In genomic region chr9:120054545-120055277, GRCm38 (mm10) we compare ENCODE assay signal across 9 mouse cellular contexts. TPM values are rescaled to one million over a fixed set of nuclear protein-coding genes. Genes with fewer than 3 reads are reported as not detected.
DNase-seq lines count a peak whose midpoint lies in the region; ATAC-seq and TF ChIP-seq lines count a peak whose summit lies in the region.
"Had no signal": no experiment of that assay in that cellular context is flagged by ENCODE, and none has a peak within 500 bp of the region (broad histone marks: within the 10 kb centered on the region; RNA-seq: fewer than 3 reads in every experiment).

No protein-coding gene starts in this region.

- ATAC-seq in liver, embryonic 16.5 days (ENCODE audit: low read depth) = peak; percentile 60
- no peak for ATAC-seq in kidney, embryonic 16.5 days (ENCODE audit: low FRiP score, low TSS enrichment)

- TF ChIP-seq CTCF in cortical plate, adult 2 months (IDR thresholded peaks at IDR 0.05; ENCODE audit: extremely low read depth, insufficient read depth, low read length) = no peak

- H3K4me3 ChIP-seq in cortical plate, adult 2 months (ENCODE audit: insufficient read depth, low read length) = no peak overlapping the region
- H3K4me3 ChIP-seq in liver, embryonic 16.5 days (ENCODE audit: low read depth, low read length) = no peak overlapping the region
- H3K4me3 ChIP-seq in kidney, embryonic 16.5 days (ENCODE audit: low read length) = no peak overlapping the region

- DNase-seq in heart, adult 11 months = peak; percentile 90
- no peak for DNase-seq in heart, adult 9 months (ENCODE audit: low spot score in 2 of 2)
- peak; percentile 22 to 24 for DNase-seq in B cell, adult 2 months
- peak; percentile 64 for DNase-seq in thymus, postnatal 0 days (ENCODE audit: low spot score)
- DNase-seq in adrenal gland, adult 18-20 months (ENCODE audit: low spot score in 2 of 2) = no peak
- DNase-seq: lung, embryonic 14.5 days had no signal

- WGBS in liver, embryonic 16.5 days (ENCODE audit: insufficient replicate concordance) = 22% methylated on average over 8 of the region's 8 CpGs
- WGBS in kidney, embryonic 16.5 days = 44% methylated on average over 8 of the region's 8 CpGs

- no peaks in the 10 kb centered on the region for H3K36me3 ChIP-seq in liver, embryonic 16.5 days (ENCODE audit: control insufficient read depth, insufficient read depth)
- H3K36me3 ChIP-seq in kidney, embryonic 16.5 days (ENCODE audit: insufficient read depth, low read length) = no peaks in the 10 kb centered on the region

- no peaks in the 10 kb centered on the region for H3K9me3 ChIP-seq in liver, embryonic 16.5 days (replicated peaks; ENCODE audit: control insufficient read depth, low read length)
- H3K9me3 ChIP-seq in kidney, embryonic 16.5 days (ENCODE audit: low read length) = no peaks in the 10 kb centered on the region

- TF ChIP-seq POLR2A in cortical plate, adult 2 months (IDR thresholded peaks at IDR 0.05; ENCODE audit: extremely low read depth, insufficient read depth, low read length) = no peak

- no peaks in the 10 kb centered on the region for H3K27me3 ChIP-seq in liver, embryonic 16.5 days (ENCODE audit: control insufficient read depth, insufficient read depth, low read depth, low read length)
- no peaks in the 10 kb centered on the region for H3K27me3 ChIP-seq in kidney, embryonic 16.5 days (ENCODE audit: insufficient read depth, low read length)

- H3K4me2 ChIP-seq in liver, embryonic 16.5 days (ENCODE audit: low read depth, low read length) = no peak overlapping the region
- no peak overlapping the region for H3K4me2 ChIP-seq in kidney, embryonic 16.5 days (replicated peaks; ENCODE audit: low read depth, low read length)
- H3K4me2 ChIP-seq: lung, embryonic 14.5 days had no signal

- H3K27ac ChIP-seq in cortical plate, adult 2 months (ENCODE audit: insufficient read depth, low read length) = peak overlapping the region; percentile 42; the same call in 1 of the 2 replicates
- H3K27ac ChIP-seq in liver, embryonic 16.5 days (ENCODE audit: low read length) = peak overlapping the region; percentile 64
- no peak overlapping the region for H3K27ac ChIP-seq in kidney, embryonic 16.5 days (ENCODE audit: low read length)

- H3K9ac ChIP-seq in liver, embryonic 16.5 days (ENCODE audit: low read depth, low read length) = no peak overlapping the region
- H3K9ac ChIP-seq in kidney, embryonic 16.5 days (replicated peaks; ENCODE audit: low read length) = no peak overlapping the region
- H3K9ac ChIP-seq: lung, embryonic 14.5 days had no signal

- no peaks in the 10 kb centered on the region for H3K4me1 ChIP-seq in cortical plate, adult 2 months (ENCODE audit: control insufficient read depth, insufficient read depth, low read length)
- peaks cover 4% of the 10 kb centered on the region; the same call in 1 of the 2 replicates for H3K4me1 ChIP-seq in liver, embryonic 16.5 days (ENCODE audit: control insufficient read depth, low read depth, low read length)
- H3K4me1 ChIP-seq in kidney, embryonic 16.5 days (ENCODE audit: insufficient read depth, low read length) = no peaks in the 10 kb centered on the region

RNA-seq across cellular contexts. Expression of gene Cx3cr1, which starts 15.0 kb away (rescaled TPM):
- polyA plus RNA-seq in cortical plate, adult 2 months (2012; rRNA removed) = 38.2 and 40.9 TPM in 2 replicates
- 3.1 and 3.2 TPM in 2 replicates for polyA plus RNA-seq in liver, embryonic 16.5 days (2015; fragmentation: Nextera tagmentation; extraction: Ambion mirVana)
- polyA plus RNA-seq in thymus, postnatal 0 days (2015; fragmentation: Nextera tagmentation; extraction: Ambion mirVana) = 4.0 and 4.3 TPM in 2 replicates
- total RNA-seq in adrenal gland, adult 18-20 months (2021) = 1 to 10 TPM; 2.8 to 3.4 TPM
- polyA plus RNA-seq in kidney, embryonic 16.5 days (2015; fragmentation: Nextera tagmentation; extraction: Ambion mirVana) = 5.3 and 7.9 TPM in 2 replicates

RNA-seq across cellular contexts. Expression of gene Xirp1, which starts 31.3 kb away (rescaled TPM):
- 0.04 TPM in 2 replicates for polyA plus RNA-seq in cortical plate, adult 2 months (2012; rRNA removed)
- 0.15 and 0.26 TPM in 2 replicates for polyA plus RNA-seq in liver, embryonic 16.5 days (2015; fragmentation: Nextera tagmentation; extraction: Ambion mirVana)
- 0.09 TPM in 1 of 2 replicates, not detected in the other for polyA plus RNA-seq in thymus, postnatal 0 days (2015; fragmentation: Nextera tagmentation; extraction: Ambion mirVana)
- total RNA-seq in adrenal gland, adult 18-20 months (2021) = under 1 TPM in 1 of 2 experiments, not detected in 1; 0.80 TPM
- 0.22 and 0.23 TPM in 2 replicates for polyA plus RNA-seq in kidney, embryonic 16.5 days (2015; fragmentation: Nextera tagmentation; extraction: Ambion mirVana)

RNA-seq across cellular contexts. Expression of gene Ccr8, which starts 37.2 kb away (rescaled TPM):
- polyA plus RNA-seq in cortical plate, adult 2 months (2012; rRNA removed) = 0.08 TPM in 1 of 2 replicates, not detected in the other
- polyA plus RNA-seq in liver, embryonic 16.5 days (2015; fragmentation: Nextera tagmentation; extraction: Ambion mirVana) = 0.07 TPM in 1 of 2 replicates, not detected in the other
- polyA plus RNA-seq in thymus, postnatal 0 days (2015; fragmentation: Nextera tagmentation; extraction: Ambion mirVana) = 24.3 and 25.0 TPM in 2 replicates
- not detected for total RNA-seq in adrenal gland, adult 18-20 months (2021)
- not detected in 2 replicates for polyA plus RNA-seq in kidney, embryonic 16.5 days (2015; fragmentation: Nextera tagmentation; extraction: Ambion mirVana)

RNA-seq across cellular contexts. Expression of gene Slc25a38, which starts 55.5 kb away (rescaled TPM):
- polyA plus RNA-seq in cortical plate, adult 2 months (2012; rRNA removed) = 22.8 and 23.3 TPM in 2 replicates
- 113 and 118 TPM in 2 replicates for polyA plus RNA-seq in liver, embryonic 16.5 days (2015; fragmentation: Nextera tagmentation; extraction: Ambion mirVana)
- 32.8 and 35.7 TPM in 2 replicates for polyA plus RNA-seq in thymus, postnatal 0 days (2015; fragmentation: Nextera tagmentation; extraction: Ambion mirVana)
- total RNA-seq in adrenal gland, adult 18-20 months (2021) = 10 to 100 TPM; 27.3 to 30.0 TPM
- 36.3 and 37.0 TPM in 2 replicates for polyA plus RNA-seq in kidney, embryonic 16.5 days (2015; fragmentation: Nextera tagmentation; extraction: Ambion mirVana)

Comparison
In these comparisons a context has a peak if more than half of its experiments do, and no peak if none do; other contexts are left out.
1. DNase-seq: peak in heart, adult 11 months (single experiment), B cell, adult 2 months (2 of 2) and thymus, postnatal 0 days (single experiment); none in heart, adult 9 months (0 of 2) and adrenal gland, adult 18-20 months (0 of 2).
2. RNA of gene Ccr8, which starts 37.2 kb away (polyA plus RNA-seq): 24.3 to 25.0 TPM in thymus, postnatal 0 days; 0.08 TPM in cortical plate, adult 2 months, 0.07 TPM in liver, embryonic 16.5 days and not detected in kidney, embryonic 16.5 days; every median in the first group is over 10 times any median in the second.